Mouse (Mus musculus) skeletal muscle tissue, postnatal 0 days (tissue): ENCODE measurements around the gene Gnptab. TPM values are rescaled to one million over a fixed set of nuclear protein-coding genes. Genes with fewer than 3 reads are reported as not detected.

Source experiments
- polyA plus RNA-seq: library from polyadenylated mRNA; unstranded; fragments of >200 nt; fragmentation: Nextera tagmentation; extraction: Ambion mirVana; gene quantifications from 2 replicates; pipeline ENCODE4 v1.2.1, GENCODE M21; 2015

The Gnptab gene
- 2.0 and 4.2 TPM in 2 replicates for polyA plus RNA-seq

GRCm38 (mm10) chr10:88379013-88379885 is at the start of gene Gnptab, which contains the start of gene Dram1:
Gene Gnptab, plus strand, starts transcription at chr10:88379132.
Gene Dram1, minus strand, starts transcription at chr10:88379080.

GRCm38 (mm10) chr10:88459502-88459992 is 80.6 kb downstream of the Gnptab start, which contains the start of gene Sycp3:
Gene Sycp3, plus strand, starts transcription at chr10:88459569.

Other genes starting within 250 kb of the Gnptab start
- 1.5 and 1.8 TPM in 2 replicates for gene Parpbp, start 232.2 kb upstream of the Gnptab start, polyA plus RNA-seq
- 24.3 and 26.2 TPM in 2 replicates for gene Nup37, start 232.1 kb upstream of the Gnptab start, polyA plus RNA-seq
- gene Washc3, start 178.0 kb upstream of the Gnptab start, polyA plus RNA-seq = 74.1 and 74.3 TPM in 2 replicates
- 2.7 and 16.0 TPM in 2 replicates for gene Dram1, start 52 bp upstream of the Gnptab start, polyA plus RNA-seq
- 0.13 and 0.24 TPM in 2 replicates for gene Sycp3, start 80.4 kb downstream of the Gnptab start, polyA plus RNA-seq
- gene Chpt1, start 124.9 kb downstream of the Gnptab start, polyA plus RNA-seq = 32.0 and 104 TPM in 2 replicates
- gene Mybpc1, start 226.0 kb downstream of the Gnptab start, polyA plus RNA-seq = 2,500 and 2,846 TPM in 2 replicates